Comparison of ENCODE assay signal across 8 mouse cellular contexts in the genomic region with DNA sequence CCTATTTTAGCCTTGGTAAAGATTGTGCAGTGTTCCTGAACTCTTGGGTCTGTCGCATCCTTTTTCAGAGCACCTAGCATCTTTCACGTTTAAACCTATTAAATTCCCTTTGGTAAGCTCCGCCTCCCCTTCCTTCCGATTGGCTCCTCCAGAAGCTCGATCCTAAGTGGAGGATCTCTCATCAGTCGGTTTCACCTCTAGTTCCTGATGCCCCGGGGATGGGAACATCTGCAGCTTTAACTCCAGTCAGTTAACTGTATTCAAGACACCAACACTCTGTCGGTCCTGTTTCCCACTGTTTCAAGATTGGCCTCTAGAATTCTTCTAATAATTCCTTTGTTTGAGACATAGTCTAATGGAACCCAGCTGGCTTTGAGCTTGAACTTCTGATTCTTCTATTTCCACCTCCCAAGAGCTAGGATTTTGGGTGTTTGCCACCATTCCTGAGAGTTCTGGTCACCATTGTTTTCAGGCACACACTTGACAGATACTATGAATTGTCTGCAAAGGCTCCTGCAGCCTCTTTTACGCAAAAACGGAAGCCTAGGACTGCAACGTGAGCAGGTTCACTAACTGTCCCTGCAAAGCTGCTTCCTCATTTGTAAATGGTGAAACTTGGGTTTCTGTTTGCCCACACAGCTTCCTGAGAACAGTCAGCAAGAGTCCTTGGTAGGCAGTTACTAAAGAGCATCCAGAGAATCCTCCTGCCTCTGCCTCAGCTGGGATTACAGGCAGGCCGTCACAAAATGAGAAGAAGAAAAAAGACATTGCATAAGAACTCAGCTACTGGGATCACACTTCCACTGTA. TPM values are rescaled to one million over a fixed set of nuclear protein-coding genes. Genes with fewer than 3 reads are reported as not detected.
DNase-seq lines count a peak whose midpoint lies in the region; TF ChIP-seq lines count a peak whose summit lies in the region.
"Had no signal": no experiment of that assay in that cellular context is flagged by ENCODE, and none has a peak within 500 bp of the region (broad histone marks: within the 10 kb centered on the region; RNA-seq: fewer than 3 reads in every experiment).

No protein-coding gene starts in this region.

- WGBS in spleen, adult 2 months: 8% methylated on average over 12 of the region's 12 CpGs

- H3K36me3 ChIP-seq in spleen, adult 2 months (ENCODE audit: control insufficient read depth, insufficient read depth, low read length): peaks cover 6% of the 10 kb centered on the region

- peak overlapping the region; percentile 78 for H3K27ac ChIP-seq in spleen, adult 2 months (ENCODE audit: insufficient read depth, low read length)

- no peak for TF ChIP-seq POLR2A in spleen, adult 2 months (IDR thresholded peaks at IDR 0.05; ENCODE audit: low read depth, low read length)

- H3K4me3 ChIP-seq in spleen, adult 2 months (ENCODE audit: extremely low read depth, insufficient read depth, insufficient read length): no peak overlapping the region; the same call in 1 of the 2 replicates

- H3K4me1 ChIP-seq in spleen, adult 2 months (ENCODE audit: control insufficient read depth, insufficient read depth, insufficient read length): peaks cover 30% of the 10 kb centered on the region; the same call in 1 of the 2 replicates

- TF ChIP-seq CTCF in spleen, adult 2 months (IDR thresholded peaks at IDR 0.05; ENCODE audit: extremely low read depth, insufficient read depth, insufficient read length, insufficient replicate concordance): no peak

- H3K27me3 ChIP-seq in spleen, adult 2 months (ENCODE audit: control insufficient read depth, insufficient read depth, low read length): no peaks in the 10 kb centered on the region

- DNase-seq in spleen, adult 2 months (ENCODE audit: low read depth in 1 of 2, low spot score in 2 of 2): peak; percentile 59 to 62
- no peak for DNase-seq in spleen, adult 12 weeks (ENCODE audit: low spot score)
- DNase-seq in brain, adult 2 months (ENCODE audit: low read depth, low spot score): peak; percentile 50
- peak; percentile 59 for DNase-seq in lung, postnatal 25 days (ENCODE audit: low spot score)
- DNase-seq in adrenal gland, postnatal 14 days: no peak
- no peak for DNase-seq in gastrocnemius, postnatal 10 days
- DNase-seq in kidney, postnatal 25 days: no peak

RNA-seq across cellular contexts. Expression of gene Rsrp1, which starts 3.5 kb away (rescaled TPM):
- 691 and 1,139 TPM in 2 replicates for polyA plus RNA-seq in spleen, adult 2 months (2012; rRNA removed)
- total RNA-seq in adrenal gland, postnatal 14 days (2021): 394 and 402 TPM in 2 replicates
- total RNA-seq in gastrocnemius, postnatal 10 days (2021): 100 to 1,000 TPM in 1 of 2 experiments, 10 to 100 TPM in 1; 91.9 to 142 TPM

RNA-seq across cellular contexts. Expression of gene Tmem50a, which starts 5.1 kb away (rescaled TPM):
- 83.2 and 90.6 TPM in 2 replicates for polyA plus RNA-seq in spleen, adult 2 months (2012; rRNA removed)
- 215 and 225 TPM in 2 replicates for total RNA-seq in adrenal gland, postnatal 14 days (2021)
- total RNA-seq in gastrocnemius, postnatal 10 days (2021): 10 to 100 TPM; 49.9 to 55.1 TPM

RNA-seq across cellular contexts. Expression of gene Syf2, which starts 10.8 kb away (rescaled TPM):
- 19.2 TPM in 2 replicates for polyA plus RNA-seq in spleen, adult 2 months (2012; rRNA removed)
- total RNA-seq in adrenal gland, postnatal 14 days (2021): 81.4 and 90.5 TPM in 2 replicates
- total RNA-seq in gastrocnemius, postnatal 10 days (2021): 10 to 100 TPM; 43.5 to 43.7 TPM

RNA-seq across cellular contexts. Expression of gene Rhd, which starts 55.6 kb away (rescaled TPM):
- 69.5 and 84.0 TPM in 2 replicates for polyA plus RNA-seq in spleen, adult 2 months (2012; rRNA removed)
- 1.1 and 8.4 TPM in 2 replicates for total RNA-seq in adrenal gland, postnatal 14 days (2021)
- total RNA-seq in gastrocnemius, postnatal 10 days (2021): 1 to 10 TPM in 1 of 2 experiments, under 1 TPM in 1; 0.26 to 1.4 TPM
- total RNA-seq: gastrocnemius, adult 8-10 months had no signal

Comparison
In these comparisons a context has a peak if more than half of its experiments do, and no peak if none do; other contexts are left out.
1. DNase-seq: peak in spleen, adult 2 months (2 of 2), brain, adult 2 months (single experiment) and lung, postnatal 25 days (single experiment); none in spleen, adult 12 weeks (single experiment), adrenal gland, postnatal 14 days (single experiment), gastrocnemius, postnatal 10 days (single experiment) and kidney, postnatal 25 days (0 of 2).